Mouse (Mus musculus) testis, adult 2 months (tissue): ENCODE results near the gene Gcnt7.

Experiments
- CTCF ChIP-seq: fragments of 200-500 bp; IDR thresholded peaks from 2 replicates; pipeline ENCODE4 v1.5.1; 2012; ENCODE audit warnings: low read depth, mild to moderate bottlenecking, inconsistent platforms, low read length, moderate library complexity; ENCODE audit not compliant: control insufficient read depth, insufficient read depth, insufficient replicate concordance
- POLR2A ChIP-seq: fragments of 200-500 bp; IDR thresholded peaks from 2 replicates; pipeline ENCODE4 v1.6.1; 2012; ENCODE audit warnings: low read depth, mild to moderate bottlenecking, inconsistent platforms, low read length, moderate library complexity; ENCODE audit not compliant: control insufficient read depth

DNA sequence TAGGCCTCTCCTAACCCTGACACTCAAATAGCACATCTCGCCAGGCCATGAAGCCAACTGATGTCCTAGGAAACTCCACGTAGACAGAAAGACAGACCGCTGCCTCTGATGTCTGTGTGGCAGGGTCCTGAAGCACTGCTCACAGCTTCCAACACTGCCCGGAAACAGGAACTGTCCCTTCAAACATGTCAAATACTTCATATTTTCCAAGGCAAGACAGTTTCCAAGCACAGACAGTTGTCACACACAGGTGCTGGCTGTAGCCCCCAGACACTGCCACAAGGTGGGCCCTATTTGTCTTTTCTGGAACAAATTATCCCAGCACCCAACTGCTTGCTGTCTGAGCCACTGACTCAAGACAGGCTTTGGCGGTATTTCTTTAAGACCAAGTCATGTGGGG lies 40.2 kb downstream of the Gcnt7 start:
- TF ChIP-seq CTCF (no peak), POLR2A (no peak)
